Mouse (Mus musculus) ES-CJ7 (cell line): Measurements from ENCODE around the gene Astn1.
A peak's percentile ranks its signal among the peaks of the same experiment; 100 is the strongest.

Experiments
- DNase-seq: peaks from one replicate; pipeline ENCODE4 v3.0.0; 2011; ENCODE audit warnings: low read depth, low spot score

Astn1 gene

GRCm38 (mm10) chr1:158414198-158414597 lies 52.1 kb downstream of the Astn1 start:
- no peak for DNase-seq

GRCm38 (mm10) chr1:158421451-158421850 lies 59.4 kb downstream of the Astn1 start:
- no peak for DNase-seq

- DNase-seq, result no peak
These were observed 60.7 kb downstream of the Astn1 start for GRCm38 (mm10) chr1:158422739-158423138.

GRCm38 (mm10) chr1:158446071-158446470 lies 84.0 kb downstream of the Astn1 start:
- no peak for DNase-seq

- no peak for DNase-seq
These were observed 85.9 kb downstream of the Astn1 start for GRCm38 (mm10) chr1:158447956-158448355.

GRCm38 (mm10) chr1:158452675-158453074 lies 90.6 kb downstream of the Astn1 start:
- DNase-seq, result no peak

- no peak for DNase-seq
These were observed 91.5 kb downstream of the Astn1 start for GRCm38 (mm10) chr1:158453587-158453986.

GRCm38 (mm10) chr1:158463975-158464374 lies 101.9 kb downstream of the Astn1 start:
- DNase-seq, result peak; percentile 36

- DNase-seq, result no peak
These were observed 103.2 kb downstream of the Astn1 start for GRCm38 (mm10) chr1:158465286-158465685.

GRCm38 (mm10) chr1:158477841-158478240 lies 115.8 kb downstream of the Astn1 start:
- DNase-seq, result no peak

GRCm38 (mm10) chr1:158480285-158480684 lies 118.2 kb downstream of the Astn1 start:
- DNase-seq, result no peak

GRCm38 (mm10) chr1:158483733-158484132 lies 121.7 kb downstream of the Astn1 start:
- no peak for DNase-seq

GRCm38 (mm10) chr1:158489521-158490021 lies 127.5 kb downstream of the Astn1 start:
- DNase-seq, result no peak

- no peak for DNase-seq
These were observed 128.1 kb downstream of the Astn1 start for GRCm38 (mm10) chr1:158490175-158490574.

GRCm38 (mm10) chr1:158493289-158493688 lies 131.2 kb downstream of the Astn1 start:
- no peak for DNase-seq

GRCm38 (mm10) chr1:158500140-158500539 lies 138.1 kb downstream of the Astn1 start:
- DNase-seq, result no peak

- peak; percentile 14 for DNase-seq
These were observed 138.9 kb downstream of the Astn1 start for GRCm38 (mm10) chr1:158501019-158501418.

GRCm38 (mm10) chr1:158507610-158508009 lies 145.5 kb downstream of the Astn1 start:
- no peak for DNase-seq

GRCm38 (mm10) chr1:158509112-158509855 lies 147.2 kb downstream of the Astn1 start:
- no peak for DNase-seq

GRCm38 (mm10) chr1:158510478-158511207 lies 148.6 kb downstream of the Astn1 start:
- DNase-seq, result no peak

- no peak for DNase-seq
These were observed 150.0 kb downstream of the Astn1 start for GRCm38 (mm10) chr1:158512089-158512488.

GRCm38 (mm10) chr1:158512636-158513035 lies 150.6 kb downstream of the Astn1 start:
- DNase-seq, result no peak

- no peak for DNase-seq
These were observed 151.5 kb downstream of the Astn1 start for GRCm38 (mm10) chr1:158513572-158513971.
